Mouse (Mus musculus) thymus, adult 2 months (tissue): ENCODE results near the gene Rpl29. TPM values are rescaled to one million over a fixed set of nuclear protein-coding genes. Genes with fewer than 3 reads are reported as not detected.

Source experiments
- DNase-seq: peaks from one replicate; pipeline ENCODE4 v3.0.0; 2021
- H3K27ac ChIP-seq: fragments of 200-500 bp; 2 replicates; pipeline ENCODE4 v1.5.1; 2012; ENCODE audit warnings: low read length, control low read depth; ENCODE audit not compliant: control insufficient read depth, insufficient read depth
- H3K27me3 ChIP-seq: fragments of 200-500 bp; 2 replicates; pipeline ENCODE4 v1.6.1; 2012; ENCODE audit warnings: mild to moderate bottlenecking, low read length, moderate library complexity, mixed read lengths; ENCODE audit not compliant: control insufficient read depth, insufficient read depth
- H3K36me3 ChIP-seq: fragments of 200-500 bp; 2 replicates; pipeline ENCODE4 v1.6.1; 2012; ENCODE audit warnings: mild to moderate bottlenecking, low read length, moderate library complexity; ENCODE audit not compliant: control insufficient read depth, insufficient read depth
- H3K4me1 ChIP-seq: fragments of 200-500 bp; replicated peaks from 2 replicates; pipeline ENCODE4 v1.6.1; 2012; ENCODE audit warnings: low read length; ENCODE audit not compliant: control insufficient read depth, insufficient read depth
- H3K4me3 ChIP-seq: fragments of 200-500 bp; 2 replicates; pipeline ENCODE4 v1.5.1; 2012; ENCODE audit warnings: mild to moderate bottlenecking, low read length, control low read depth, moderate library complexity; ENCODE audit not compliant: control insufficient read depth, insufficient read depth
- CTCF ChIP-seq: fragments of 200-500 bp; IDR thresholded peaks from 2 replicates; pipeline ENCODE4 v1.5.1; 2012; ENCODE audit warnings: mild to moderate bottlenecking, control low read depth, low read length, moderate library complexity, borderline replicate concordance; ENCODE audit not compliant: control insufficient read depth, poor library complexity, insufficient read depth; ENCODE audit errors: extremely low read depth
- POLR2A ChIP-seq: fragments of 200-500 bp; IDR thresholded peaks from 2 replicates; pipeline ENCODE4 v1.6.1; 2012; ENCODE audit warnings: mild to moderate bottlenecking, low read length, control low read depth, moderate library complexity; ENCODE audit not compliant: control insufficient read depth, poor library complexity, insufficient read depth; ENCODE audit errors: extremely low read depth
- WGBS: fragments of 180-500 bp; shearing (Covaris S2); methylation state at CpG from one replicate; pipeline ENCODE4 v1.1.7; 2018; 5-methylcytosine and 5-hydroxymethylcytosine counted together
- polyA plus RNA-seq: library from polyadenylated mRNA; depleted of rRNA; stranded (reverse); fragments of >200 nt; gene quantifications from 2 replicates; pipeline ENCODE4 v1.2.3, GENCODE M21; 2012; rRNA removed

Gene Rpl29
- polyA plus RNA-seq, 1 experiment = 524 TPM

GRCm38 (mm10) chr9:106480541-106480940 lies 51.3 kb downstream of the Rpl29 start:
- no peak for DNase-seq
- TF ChIP-seq CTCF = no peak
- no peak for TF ChIP-seq POLR2A
- Histone ChIP-seq H3K27ac (no peak overlapping the region), H3K36me3 (no peaks in the 10 kb centered on the region), H3K4me3 (no peak overlapping the region), H3K4me1 (peaks cover 21% of the 10 kb centered on the region), H3K27me3 (no peaks in the 10 kb centered on the region)
- WGBS = 97% methylated on average over 7 of the region's 7 CpGs

- Histone ChIP-seq H3K27me3 (no peaks in the 10 kb centered on the region), H3K36me3 (no peaks in the 10 kb centered on the region), H3K27ac (no peak overlapping the region), H3K4me1 (peaks cover 17% of the 10 kb centered on the region), H3K4me3 (no peak overlapping the region)
- TF ChIP-seq POLR2A (no peak), CTCF (no peak)
- WGBS = 46% methylated on average over 15 of the region's 15 CpGs
- DNase-seq = no peak
Observed at GRCm38 (mm10) chr9:106481075-106481474, 51.8 kb downstream of the Rpl29 start.

Other genes with a start within 250 kb of the Rpl29 start
- 53.9 and 58.6 TPM in 2 replicates for gene Ppm1m, start 229.7 kb upstream of the Rpl29 start, polyA plus RNA-seq
- gene Twf2, start 226.3 kb upstream of the Rpl29 start, polyA plus RNA-seq = 145 and 176 TPM in 2 replicates
- 17.1 and 17.4 TPM in 2 replicates for gene Tlr9, start 206.9 kb upstream of the Rpl29 start, polyA plus RNA-seq
- gene Alas1, start 180.8 kb upstream of the Rpl29 start, polyA plus RNA-seq = 87.5 and 94.8 TPM in 2 replicates
- 30.2 and 42.2 TPM in 2 replicates for gene Poc1a, start 148.4 kb upstream of the Rpl29 start, polyA plus RNA-seq
- gene Dusp7, start 60.8 kb upstream of the Rpl29 start, polyA plus RNA-seq = 75.3 and 86.0 TPM in 2 replicates
- 11.0 and 12.5 TPM in 2 replicates for gene Acy1, start 8.9 kb downstream of the Rpl29 start, polyA plus RNA-seq
- gene Abhd14b, start 18.0 kb downstream of the Rpl29 start, polyA plus RNA-seq = 21.6 and 29.3 TPM in 2 replicates
- gene Abhd14a, start 18.2 kb downstream of the Rpl29 start, polyA plus RNA-seq = 18.1 and 19.8 TPM in 2 replicates
- gene Pcbp4, start 23.8 kb downstream of the Rpl29 start, polyA plus RNA-seq = 45.1 and 59.9 TPM in 2 replicates
- gene Gpr62, start 36.5 kb downstream of the Rpl29 start, polyA plus RNA-seq = 0.31 and 0.47 TPM in 2 replicates
- 57.8 and 58.8 TPM in 2 replicates for gene Rrp9, start 46.5 kb downstream of the Rpl29 start, polyA plus RNA-seq
- 57.4 and 69.5 TPM in 2 replicates for gene Parp3, start 47.5 kb downstream of the Rpl29 start, polyA plus RNA-seq
- gene Iqcf1, start 70.5 kb downstream of the Rpl29 start, polyA plus RNA-seq = not detected in 2 replicates
- gene Iqcf5, start 85.1 kb downstream of the Rpl29 start, polyA plus RNA-seq = not detected in 2 replicates
- 0.18 TPM in 1 of 2 replicates, not detected in the other for gene Iqcf3, start 132.2 kb downstream of the Rpl29 start, polyA plus RNA-seq
- gene Iqcf4, start 141.5 kb downstream of the Rpl29 start, polyA plus RNA-seq = 0.19 TPM in 1 of 2 replicates, not detected in the other
- not detected in 2 replicates for gene Iqcf6, start 197.1 kb downstream of the Rpl29 start, polyA plus RNA-seq
- gene Grm2, start 226.6 kb downstream of the Rpl29 start, polyA plus RNA-seq = 0.19 and 0.34 TPM in 2 replicates